Mouse (Mus musculus) cerebellum, postnatal 10 days (tissue): ENCODE measurements around the gene Fxyd4.

Experiments used
- DNase-seq, 2 experiments: peaks; one replicate each; pipeline ENCODE4 v3.0.0; 2021; ENCODE audit warnings: mixed read lengths in 2 of 2

Fxyd4 gene

DNA sequence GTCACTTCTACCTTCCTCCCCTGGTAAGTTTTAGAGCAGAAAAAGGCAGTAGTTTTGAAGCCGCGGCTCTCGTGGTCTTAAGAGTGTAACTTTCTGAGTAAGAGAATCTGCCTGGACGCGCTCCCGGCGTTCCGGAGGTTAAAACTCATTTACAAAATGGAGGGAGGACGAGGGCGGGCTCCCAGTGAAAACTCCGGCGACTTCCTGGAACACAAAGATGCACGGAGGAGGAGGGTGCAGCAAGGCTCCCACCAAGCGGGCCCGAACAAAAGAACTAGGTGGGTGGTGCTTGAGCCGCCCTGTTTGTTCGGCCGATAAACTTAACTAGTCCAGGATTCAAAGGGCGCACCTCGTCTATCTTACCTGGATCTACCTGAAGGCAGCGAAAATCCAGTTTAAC, 19.9 kb downstream of the Fxyd4 start:
- peak; percentile 63 to 68 for DNase-seq

DNA sequence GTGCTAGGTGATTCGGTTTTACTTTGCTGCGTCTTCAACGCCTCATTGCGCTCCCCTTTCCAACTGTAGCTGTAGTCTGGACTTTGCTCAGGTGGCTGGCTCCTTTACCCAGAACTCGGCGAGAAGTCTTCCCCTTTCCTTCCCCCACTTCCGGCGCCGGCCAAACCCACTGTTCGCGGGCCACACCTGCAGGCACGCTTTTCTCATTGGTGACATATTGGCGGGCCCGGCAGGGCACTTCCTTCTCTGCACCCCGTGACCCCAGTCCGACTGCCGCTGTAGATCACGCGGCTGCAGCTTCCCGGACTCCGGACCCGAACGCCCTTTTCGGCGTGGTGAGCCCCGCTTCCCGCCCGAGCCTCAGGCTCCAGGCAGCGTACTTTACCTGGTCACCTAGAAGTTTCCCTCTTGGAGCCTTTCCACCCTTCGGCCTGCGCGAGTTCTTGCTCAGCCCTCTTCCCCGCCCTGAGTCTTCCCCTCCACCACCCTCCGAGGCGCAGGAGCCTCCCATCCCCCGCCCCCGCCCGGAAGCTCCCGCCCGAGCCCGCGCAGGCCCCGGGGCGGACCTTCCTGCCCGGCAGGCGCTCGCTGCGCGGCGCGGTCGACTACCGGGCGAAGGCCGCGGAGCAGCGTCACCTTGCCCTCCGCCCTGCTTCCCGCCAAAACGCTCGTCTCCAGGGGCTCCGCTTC, 20.6 kb downstream of the Fxyd4 start:
- peak; percentile 84 to 87 for DNase-seq

DNA sequence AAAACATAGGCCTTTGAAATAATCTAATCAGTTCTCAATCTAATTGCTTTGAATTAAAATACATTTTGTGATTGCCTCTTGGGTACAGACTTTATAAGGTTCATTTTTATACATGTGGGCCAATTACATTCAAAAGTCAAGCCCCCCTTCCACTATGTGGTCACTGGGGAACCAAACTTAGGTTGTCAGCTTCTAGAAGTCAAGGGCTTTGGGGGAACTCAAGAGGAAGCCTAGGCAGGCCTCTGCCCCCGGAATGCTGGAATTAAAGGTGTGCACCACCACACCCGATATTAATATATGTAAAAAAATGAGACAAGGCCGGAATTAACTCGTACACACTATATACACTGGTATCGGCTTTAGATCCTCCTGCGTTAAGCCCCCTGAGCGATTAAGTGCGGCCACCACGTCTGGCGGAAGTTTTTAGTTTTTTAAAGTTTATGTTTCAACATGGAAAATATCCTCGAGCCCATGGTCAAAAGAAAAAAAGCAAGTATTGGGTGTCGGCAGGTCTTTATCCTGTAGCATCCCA, 21.2 kb downstream of the Fxyd4 start:
- DNase-seq: no peak

DNA sequence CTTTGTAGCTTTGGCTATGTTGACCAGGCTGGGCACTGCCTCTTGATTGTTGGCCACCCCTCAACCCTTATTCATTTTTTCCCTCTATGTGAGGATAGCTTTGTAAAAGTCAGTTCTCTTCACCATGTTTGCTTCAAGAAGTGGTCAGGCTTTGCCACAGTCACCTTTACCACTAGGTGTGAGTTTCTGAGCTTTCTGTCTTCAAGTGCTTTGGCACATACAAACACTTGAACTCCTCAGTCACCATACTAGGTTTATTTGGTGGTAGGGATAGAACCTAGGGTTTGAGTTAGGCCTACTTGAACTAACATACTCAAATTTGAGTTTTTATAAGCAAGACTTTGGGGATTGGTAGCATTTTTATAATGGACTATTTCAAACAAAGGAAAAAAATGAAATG, 23.0 kb downstream of the Fxyd4 start:
- no peak for DNase-seq

DNA sequence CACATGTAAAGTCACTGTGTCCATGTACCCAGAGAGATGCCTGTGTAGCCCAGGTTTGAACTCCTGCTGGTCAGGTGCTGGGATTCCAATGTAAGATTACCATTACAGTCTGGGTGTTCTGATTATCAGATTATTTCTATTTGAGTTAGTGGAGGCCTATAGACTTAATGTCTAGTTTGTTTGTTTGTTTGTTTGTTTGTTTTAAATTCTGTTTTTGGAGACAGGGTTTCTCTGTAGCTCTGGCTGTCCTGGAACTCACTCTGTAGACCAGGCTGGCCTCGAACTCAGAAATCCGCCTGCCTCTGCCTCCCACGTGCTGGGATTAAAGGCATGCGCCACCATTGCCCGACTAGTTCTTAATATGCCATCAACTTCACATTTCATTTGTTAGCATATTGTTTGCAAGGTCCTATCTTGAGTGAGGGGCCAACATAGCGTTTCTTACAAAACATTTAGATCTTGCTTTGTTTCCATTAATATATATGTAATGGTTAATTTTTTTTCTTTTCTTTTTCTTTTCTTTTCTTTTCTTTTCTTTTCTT, 27.3 kb downstream of the Fxyd4 start:
- DNase-seq: no peak

DNA sequence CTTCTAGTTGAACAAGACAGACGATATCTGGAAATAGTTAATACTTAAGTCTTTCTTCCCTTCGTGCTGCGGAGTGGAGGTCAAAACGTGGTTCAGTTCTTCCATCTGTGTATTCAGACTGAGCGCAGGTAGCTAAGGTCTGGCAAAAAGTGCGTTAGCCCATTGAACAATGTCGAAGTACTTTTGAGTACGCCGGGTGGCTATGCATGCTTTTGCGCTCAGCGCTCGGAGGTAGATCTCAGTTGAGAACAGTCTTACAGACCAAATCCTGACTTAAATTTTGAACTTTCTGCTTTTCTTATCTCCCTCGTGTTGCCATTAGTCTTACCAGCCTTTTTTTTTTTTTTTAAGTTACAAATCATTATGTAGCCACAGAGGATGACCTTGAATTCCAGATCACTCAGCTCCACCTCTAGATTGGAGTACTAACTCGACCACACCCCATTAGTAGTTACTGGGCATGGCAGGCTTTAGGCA, 29.0 kb downstream of the Fxyd4 start:
- DNase-seq: no peak

DNA sequence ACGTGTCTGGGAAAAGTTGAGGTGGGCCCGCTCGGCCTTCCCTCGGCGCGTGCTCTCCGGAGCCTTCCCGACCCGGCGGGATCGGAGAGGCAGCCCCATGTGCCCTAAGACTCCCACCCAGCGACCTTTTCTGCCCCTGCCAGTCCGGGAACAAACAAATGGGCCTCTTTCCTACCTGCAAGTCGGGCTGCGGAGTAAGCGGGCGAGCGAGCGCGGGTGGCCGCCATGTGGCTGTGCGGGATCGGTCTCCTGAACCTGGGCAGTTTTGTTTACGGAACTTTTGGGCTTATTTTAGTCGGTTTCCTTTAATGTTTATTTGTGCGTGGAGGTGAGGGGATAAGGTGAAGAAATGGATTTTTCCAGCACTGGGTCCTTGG, 29.5 kb downstream of the Fxyd4 start:
- peak; percentile 21 to 30 for DNase-seq

DNA sequence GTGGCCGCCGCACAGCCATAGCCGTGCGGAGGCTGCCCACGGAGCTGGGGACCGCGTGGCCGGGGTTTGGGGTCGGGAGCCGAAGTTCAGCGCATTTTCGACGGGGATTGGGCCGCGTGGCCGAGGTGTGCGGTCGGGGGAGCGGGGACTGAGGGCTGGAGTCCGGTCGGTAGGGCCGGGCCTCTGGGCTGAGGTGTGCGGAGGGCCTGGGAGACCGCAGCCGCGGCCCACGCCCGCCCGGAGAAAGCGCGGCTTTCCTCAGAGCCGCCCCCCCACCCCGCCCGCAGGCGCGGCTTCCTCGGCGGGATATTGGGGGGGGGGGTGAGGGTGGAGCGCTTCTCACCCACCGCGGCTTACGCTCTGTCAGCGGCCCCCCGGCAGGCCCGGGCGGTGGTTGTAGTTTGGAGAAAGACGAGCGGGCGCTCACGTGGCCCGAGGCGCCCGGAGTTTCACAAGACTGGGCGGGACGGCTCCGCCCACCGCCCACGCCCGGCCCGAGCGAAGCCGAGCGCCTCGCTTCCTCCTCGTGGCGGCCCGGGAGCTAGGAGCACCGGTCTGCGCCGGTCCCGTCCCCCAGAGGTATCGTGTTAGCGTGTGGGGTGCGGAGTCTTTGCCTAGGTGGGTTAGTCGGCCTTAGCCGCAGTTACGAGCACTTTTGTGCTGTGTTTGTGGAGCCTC, 30.1 kb downstream of the Fxyd4 start:
- peak; percentile 71 to 78 for DNase-seq

DNA sequence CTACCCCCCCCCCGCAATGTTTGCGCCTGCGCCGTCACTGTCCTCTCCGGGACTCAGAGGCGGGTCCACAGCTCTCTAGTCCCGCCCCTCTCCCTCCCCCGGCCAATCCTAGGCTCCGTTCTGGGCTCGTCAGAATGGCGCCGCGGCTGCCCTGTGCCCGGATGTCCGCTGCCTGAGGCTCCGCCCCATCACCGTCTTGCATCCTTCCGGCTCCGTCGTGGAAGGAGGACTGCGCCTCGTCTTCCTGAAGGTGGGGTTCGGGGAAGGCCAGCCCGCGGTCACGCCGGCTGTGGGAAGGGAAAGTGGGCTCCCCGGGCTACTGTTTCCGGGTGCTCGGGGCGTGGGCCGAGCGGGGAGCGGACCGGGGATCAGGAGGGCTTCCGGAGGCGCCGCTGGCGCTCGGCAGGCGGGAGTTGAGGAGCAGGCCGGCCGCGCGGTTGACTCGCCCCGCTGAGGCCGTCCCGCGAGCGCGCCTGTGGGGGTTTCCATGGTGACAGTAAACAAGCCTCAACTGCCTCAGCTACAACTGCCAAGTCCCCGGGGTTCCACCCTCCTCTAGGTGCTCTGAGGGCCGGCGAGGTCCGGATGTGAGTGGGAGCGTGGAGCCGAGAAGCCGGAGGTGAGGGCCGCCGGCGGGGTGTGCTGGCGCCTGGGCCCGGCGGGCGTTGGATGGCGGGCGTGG, 30.8 kb downstream of the Fxyd4 start:
- DNase-seq: peak; percentile 98 to 99

DNA sequence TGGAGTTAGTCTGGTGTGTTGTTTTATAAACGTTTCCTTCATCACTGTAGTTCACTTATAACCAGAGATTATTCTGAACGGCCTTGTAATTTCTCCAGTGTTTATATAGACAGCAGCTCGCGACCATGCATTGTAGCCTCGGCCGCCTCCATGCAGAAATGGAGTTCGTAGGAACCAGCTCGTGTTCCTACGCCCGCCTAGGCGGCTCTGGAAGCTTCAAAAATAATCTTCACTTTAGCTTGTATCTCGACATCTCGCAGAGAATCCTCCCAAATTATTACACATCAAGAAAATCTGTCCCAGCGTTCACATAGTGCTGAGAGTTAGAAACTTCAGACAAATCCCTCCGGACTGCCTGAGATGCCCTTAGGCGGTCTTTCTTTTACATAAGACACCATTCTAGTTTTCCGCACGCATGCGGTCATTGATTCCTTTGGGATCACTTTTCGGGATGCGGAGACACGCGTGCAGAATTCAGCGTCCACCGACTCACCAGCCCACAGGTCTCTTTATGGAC, 31.4 kb downstream of the Fxyd4 start:
- DNase-seq: no peak

DNA sequence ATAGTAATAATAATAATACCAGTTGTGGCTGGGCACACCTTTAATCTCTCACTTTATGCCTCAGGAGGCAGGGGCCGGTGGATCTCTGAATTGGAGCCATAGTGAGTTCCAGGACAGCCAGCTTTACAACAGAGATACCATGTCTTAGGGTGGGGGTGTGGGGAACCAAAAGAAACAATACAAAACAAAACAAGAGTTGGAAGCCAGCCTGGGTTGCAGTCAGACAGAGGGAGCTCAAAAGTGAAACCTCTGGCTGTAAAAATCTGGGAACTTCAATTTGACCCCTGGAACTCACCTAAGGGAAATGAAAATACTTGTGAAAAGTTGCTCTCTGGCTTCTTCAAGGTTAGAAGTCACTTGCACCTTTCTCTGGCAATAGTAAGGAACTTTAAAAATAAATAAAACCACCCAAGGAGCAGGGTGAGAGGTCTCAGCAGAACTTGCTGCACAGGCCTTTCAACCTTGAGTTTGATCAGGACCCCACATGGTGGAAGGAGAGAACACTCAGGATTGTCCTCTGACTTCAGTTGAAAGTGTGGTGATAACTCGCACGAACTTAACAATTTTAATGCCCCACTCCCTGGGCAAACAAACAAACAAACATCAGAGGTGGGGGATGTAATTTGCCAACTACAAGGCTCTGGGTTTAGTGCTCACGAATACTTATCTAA, 32.1 kb downstream of the Fxyd4 start:
- DNase-seq: no peak

DNA sequence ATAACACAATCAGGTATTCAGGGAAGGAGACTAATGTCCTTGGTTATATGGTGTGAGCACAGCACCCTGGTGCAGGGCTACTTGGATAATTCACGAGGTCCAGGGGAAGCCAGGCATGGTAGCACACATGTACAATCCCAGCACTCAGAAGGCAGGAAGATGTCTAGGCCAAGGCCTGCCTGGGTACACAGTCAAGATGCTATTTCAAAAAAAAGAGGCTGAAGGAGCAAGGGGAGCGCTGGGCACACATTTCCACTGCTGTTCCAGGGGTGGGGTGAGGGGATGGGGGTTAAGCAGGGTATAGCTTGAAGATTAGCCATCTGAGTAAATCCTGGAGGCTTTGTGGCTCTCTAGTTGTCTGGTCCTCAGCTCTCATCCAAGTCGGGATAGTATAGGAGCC, 33.7 kb downstream of the Fxyd4 start:
- DNase-seq: no peak

DNA sequence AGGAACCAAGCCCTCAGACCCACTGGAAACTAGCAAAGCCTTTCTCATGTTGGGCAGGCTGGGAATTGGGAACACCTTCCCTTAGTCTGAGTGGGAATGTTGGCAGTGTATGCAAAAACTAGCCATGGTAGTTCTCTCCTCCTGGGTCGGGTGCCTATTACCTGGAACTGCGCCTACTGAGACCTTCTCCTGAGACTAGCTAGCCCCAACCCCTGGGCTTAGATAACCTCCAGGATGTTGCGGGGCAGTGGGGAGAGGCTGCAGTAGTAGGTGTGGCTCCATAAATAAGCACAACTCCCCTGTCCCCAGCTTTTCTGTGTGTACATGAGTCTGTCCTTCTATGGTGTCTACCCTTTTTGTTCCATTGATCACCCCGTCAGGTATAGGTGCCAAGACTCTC, 34.9 kb downstream of the Fxyd4 start:
- no peak for DNase-seq

DNA sequence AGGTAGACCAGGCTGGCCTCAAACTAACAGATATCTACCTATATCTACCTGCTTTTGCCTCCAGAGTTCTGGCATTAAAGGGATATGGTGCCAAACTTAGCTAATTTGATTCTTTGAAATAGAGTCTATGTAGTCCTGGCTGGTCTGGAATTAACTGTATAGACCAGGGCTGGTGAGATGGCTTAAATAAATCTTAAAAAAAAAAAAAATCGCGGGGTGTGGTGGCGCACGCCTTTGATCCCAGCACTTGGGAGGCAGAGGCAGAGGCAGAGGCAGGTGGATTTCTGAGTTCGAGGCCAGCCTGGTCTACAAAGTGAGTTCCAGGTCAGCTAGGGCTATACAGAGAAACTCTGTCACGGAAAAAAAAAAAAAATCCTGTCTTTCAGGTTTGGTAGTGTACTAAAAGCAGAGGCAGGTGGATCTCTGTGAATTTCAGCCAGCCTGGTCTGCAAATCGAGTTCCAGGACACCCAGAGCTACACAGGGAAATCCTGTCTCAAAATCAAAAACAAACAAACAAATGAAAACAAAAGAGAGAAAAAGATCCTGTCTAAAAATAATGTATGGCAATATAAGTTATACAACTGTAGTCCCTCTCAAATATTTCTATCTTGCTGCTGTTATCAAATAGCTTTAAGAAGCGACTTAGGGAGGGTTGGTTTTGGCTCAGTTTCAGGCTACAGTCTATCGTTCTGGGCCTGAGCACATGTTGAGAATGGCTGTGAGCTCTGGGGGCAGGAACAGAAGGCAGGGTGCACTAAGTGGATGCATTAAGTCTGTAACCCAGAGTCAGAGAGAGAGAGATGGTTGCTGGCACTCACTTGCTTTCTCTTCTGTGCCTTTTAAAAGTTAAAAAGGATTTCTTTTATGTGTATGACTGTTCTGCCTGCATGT, 35.7 kb downstream of the Fxyd4 start:
- no peak for DNase-seq

DNA sequence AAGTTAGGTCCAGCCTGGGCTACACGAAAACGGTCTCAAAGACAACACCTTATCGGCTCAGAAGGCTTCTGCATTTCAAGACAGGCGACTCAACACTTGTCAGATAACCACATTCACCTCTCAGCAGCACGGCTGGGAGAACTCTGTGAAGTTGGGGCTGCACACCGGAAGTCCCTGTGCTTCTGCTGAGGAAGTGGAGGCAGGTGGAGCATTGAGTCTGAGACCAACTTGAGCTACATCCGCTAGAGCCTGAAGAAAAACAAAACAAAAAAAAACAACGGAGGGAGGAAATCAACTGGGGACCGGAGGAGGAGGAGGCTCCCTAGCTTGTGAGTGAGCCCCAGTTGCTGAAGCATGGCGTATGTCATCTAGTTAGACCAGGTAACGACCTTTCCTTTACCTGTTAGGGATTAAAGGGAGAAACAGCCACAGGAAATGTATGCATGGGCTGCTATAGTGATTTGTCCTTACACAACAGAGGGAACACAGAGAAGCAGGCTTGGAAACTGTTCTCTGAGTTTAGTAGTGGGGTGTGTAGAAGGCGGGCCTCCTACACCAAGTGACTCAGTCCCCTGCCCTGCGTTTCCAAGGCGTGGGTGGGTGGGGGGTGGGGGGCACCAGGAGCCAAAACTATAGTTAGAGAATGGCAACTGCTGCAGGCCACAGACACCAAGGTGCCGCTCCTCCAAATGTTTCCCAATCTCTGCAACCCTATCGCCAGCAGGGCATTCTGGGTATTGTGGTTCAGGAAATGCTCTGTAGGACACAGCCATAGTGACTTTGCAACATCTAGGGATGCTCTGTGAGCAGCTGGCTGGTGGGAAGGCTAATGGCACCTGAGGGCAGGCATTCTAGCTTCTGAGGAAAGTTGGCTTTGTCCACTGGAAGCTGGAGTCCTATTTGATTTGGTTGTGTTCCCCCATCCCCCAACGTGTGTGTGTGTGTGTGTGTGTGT, 37.1 kb downstream of the Fxyd4 start, which contains the start of gene Hnrnpf:
Gene Hnrnpf, plus strand, starts transcription at position 199 of the 955 bp plus-strand sequence.
- no peak for DNase-seq

DNA sequence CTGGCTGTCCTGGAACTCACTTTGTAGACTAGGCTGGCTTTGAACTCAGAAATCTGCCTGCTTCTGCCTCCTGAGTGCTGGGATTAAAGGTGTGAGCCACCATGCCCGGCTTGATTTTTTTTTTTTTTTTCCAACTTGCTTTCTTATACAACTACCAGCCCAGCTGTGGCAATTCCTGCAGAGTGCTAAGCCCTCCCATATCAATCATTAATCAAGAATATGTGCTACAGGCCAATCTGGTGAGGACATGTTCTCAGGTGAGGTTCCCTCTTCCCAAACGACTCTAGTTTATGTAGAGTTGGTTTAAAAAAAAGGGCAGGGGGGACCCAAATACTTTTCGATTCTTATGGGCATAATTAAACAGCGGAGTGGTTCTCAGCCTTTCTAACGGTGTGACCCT, 39.7 kb downstream of the Fxyd4 start:
- no peak for DNase-seq

DNA sequence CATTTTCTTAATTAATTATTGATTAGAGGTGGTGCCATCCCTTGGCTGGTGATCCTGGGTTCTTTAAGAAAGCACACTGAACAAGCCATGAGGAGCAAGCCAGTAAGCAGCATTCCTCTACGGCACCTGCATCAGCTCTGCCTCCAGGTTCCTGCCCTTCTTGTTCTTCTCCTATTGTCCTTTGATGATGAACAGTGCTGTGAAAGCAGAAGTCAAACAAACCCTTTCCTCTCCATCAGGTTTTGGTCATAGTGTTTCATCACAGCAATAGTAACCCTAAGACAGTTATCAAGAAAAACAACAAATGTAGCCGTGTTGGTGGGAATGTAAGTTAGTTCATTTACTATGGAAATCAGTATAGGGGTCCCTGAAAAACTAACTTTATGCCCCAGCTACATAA, 44.1 kb downstream of the Fxyd4 start:
- DNase-seq: no peak

DNA sequence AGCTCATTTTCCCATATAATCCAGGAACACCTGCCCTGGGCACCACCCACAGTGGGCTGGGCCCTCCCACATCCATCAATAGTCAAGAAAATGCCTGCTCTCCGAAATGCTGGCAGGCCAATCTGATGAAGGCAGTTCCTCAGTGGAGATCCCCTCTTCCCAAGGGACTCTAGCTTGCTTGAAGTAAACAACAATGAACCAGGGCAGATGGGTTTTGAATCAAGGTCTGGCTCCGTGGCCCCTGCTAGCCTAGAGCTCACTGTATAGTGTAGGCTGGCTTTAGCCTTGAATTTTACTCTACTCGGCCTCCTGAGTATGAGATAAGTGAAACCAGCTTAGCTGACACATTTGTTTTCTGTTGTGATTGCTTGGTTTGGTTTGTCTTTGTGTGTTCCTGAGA, 45.1 kb downstream of the Fxyd4 start:
- DNase-seq: no peak

DNA sequence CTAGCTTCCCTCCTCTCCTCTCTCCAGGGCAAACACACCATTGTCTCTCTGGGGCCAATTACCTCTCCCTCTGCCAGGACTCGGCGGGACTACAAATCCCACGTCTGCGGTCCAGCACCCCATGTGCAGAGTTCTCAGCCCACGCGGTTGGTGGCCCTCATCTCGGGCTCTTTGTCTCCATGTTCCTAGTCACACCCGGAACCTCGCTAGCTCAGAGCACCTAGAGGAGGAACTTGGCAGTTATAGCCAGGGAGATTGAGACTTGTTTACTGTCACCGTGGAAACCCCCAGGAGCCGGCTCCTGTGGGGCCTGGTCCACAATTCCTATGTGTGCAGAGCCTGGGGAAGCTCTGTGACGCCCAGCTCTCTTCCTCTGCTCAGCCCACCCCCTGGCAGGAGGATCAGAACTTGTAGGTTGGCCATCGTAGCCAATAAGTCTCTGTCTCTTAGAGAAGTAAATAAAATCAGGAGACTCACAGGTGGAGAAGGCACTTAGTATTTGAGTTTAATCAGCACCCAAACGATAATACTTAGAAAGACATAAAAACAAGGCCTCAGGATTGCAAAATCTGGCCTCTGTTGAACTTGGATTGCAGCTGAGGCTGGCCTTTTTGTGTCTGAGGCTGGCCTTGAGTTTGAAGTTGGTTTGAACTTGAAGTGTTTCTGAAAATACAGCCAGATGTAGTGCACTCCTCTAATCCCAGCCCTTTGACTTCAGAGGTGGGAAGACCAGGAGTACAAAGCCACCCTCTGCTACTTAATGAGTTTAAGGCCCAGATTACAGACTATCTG, 45.9 kb downstream of the Fxyd4 start:
- DNase-seq: no peak
